7 mouse cellular contexts compared by ENCODE assay signal in the genomic region with DNA sequence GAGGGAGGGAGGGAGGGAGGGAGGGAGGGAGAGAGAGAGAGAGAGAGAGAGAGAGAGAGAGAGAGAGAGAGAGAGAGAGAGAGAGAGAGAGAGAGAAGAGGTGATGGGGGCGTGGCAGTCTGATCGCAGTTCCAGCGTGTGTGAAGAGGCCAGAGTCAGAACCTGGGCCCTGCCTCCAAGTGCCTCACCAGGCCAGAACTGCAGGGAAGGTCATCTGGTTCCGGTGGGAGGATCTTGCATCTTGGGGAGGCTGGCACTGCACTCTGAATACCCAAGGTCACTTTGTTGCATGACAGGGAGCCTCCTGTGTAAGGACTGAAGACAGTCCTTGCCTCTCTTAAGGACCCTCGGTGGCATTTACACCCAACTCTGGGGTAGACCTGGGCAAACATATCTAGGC. TPM values are rescaled to one million over a fixed set of nuclear protein-coding genes. Genes with fewer than 3 reads are reported as not detected.
DNase-seq lines count a peak whose midpoint lies in the region; ATAC-seq and TF ChIP-seq lines count a peak whose summit lies in the region.

No protein-coding gene starts in this region.

- no peak overlapping the region for H3K27ac ChIP-seq in kidney, postnatal 0 days
- no peak overlapping the region for H3K27ac ChIP-seq in kidney, embryonic 14.5 days (ENCODE audit: low read depth, low read length)
- no peak overlapping the region for H3K27ac ChIP-seq in embryonic facial prominence, embryonic 14.5 days (replicated peaks; ENCODE audit: low read depth, low read length)
- no peak overlapping the region for H3K27ac ChIP-seq in intestine, embryonic 14.5 days (ENCODE audit: low read depth)
- no peak overlapping the region for H3K27ac ChIP-seq in stomach, embryonic 14.5 days (ENCODE audit: low read length)

- no peak for ATAC-seq in kidney, postnatal 0 days (replicated peaks; ENCODE audit: low FRiP score, low read depth)
- no peak for ATAC-seq in kidney, embryonic 14.5 days (ENCODE audit: low FRiP score, low TSS enrichment)
- no peak for ATAC-seq in embryonic facial prominence, embryonic 14.5 days (ENCODE audit: low read depth)
- ATAC-seq in intestine, embryonic 14.5 days (replicated peaks; ENCODE audit: low FRiP score, low TSS enrichment, low read depth): no peak
- ATAC-seq in stomach, embryonic 14.5 days (ENCODE audit: insufficient number of reproducible peaks, insufficient read depth, low FRiP score, low read depth): no peak

- DNase-seq in kidney, postnatal 0 days (ENCODE audit: low spot score): no peak
- no peak for DNase-seq in embryonic facial prominence, embryonic 14.5 days (ENCODE audit: low spot score)
- no peak for DNase-seq in intestine, embryonic 14.5 days (ENCODE audit: low spot score)
- DNase-seq in right cerebral cortex, adult 2 months (ENCODE audit: low spot score in 2 of 2): no peak
- no peak for DNase-seq in thymus, postnatal 36 days

- TF ChIP-seq CTCF in kidney, postnatal 0 days (IDR thresholded peaks at IDR 0.05; ENCODE audit: low read depth): no peak

- no peaks in the 10 kb centered on the region for H3K4me1 ChIP-seq in kidney, postnatal 0 days (replicated peaks; ENCODE audit: insufficient read depth, low read length)
- H3K4me1 ChIP-seq in kidney, embryonic 14.5 days (ENCODE audit: control insufficient read depth, insufficient read depth, low read length): no peaks in the 10 kb centered on the region
- H3K4me1 ChIP-seq in embryonic facial prominence, embryonic 14.5 days (ENCODE audit: control insufficient read depth, insufficient read depth, low read length): no peaks in the 10 kb centered on the region
- H3K4me1 ChIP-seq in intestine, embryonic 14.5 days (replicated peaks; ENCODE audit: control insufficient read depth, insufficient read depth, low read length): no peaks in the 10 kb centered on the region
- 0 out of 2 replicates have a peak, but pooled peaks cover 3% of the 10 kb centered on the region for H3K4me1 ChIP-seq in stomach, embryonic 14.5 days (ENCODE audit: control insufficient read depth, insufficient read depth, low read length)

- H3K27me3 ChIP-seq in kidney, postnatal 0 days (ENCODE audit: insufficient read depth, low read length): peaks cover 28% of the 10 kb centered on the region; the same call in 1 of the 2 replicates
- H3K27me3 ChIP-seq in kidney, embryonic 14.5 days (ENCODE audit: control insufficient read depth, insufficient read depth, low read length): peaks cover 36% of the 10 kb centered on the region
- H3K27me3 ChIP-seq in embryonic facial prominence, embryonic 14.5 days (replicated peaks; ENCODE audit: control insufficient read depth, insufficient read depth, low read length): peaks cover 51% of the 10 kb centered on the region
- peaks cover 40% of the 10 kb centered on the region for H3K27me3 ChIP-seq in intestine, embryonic 14.5 days (replicated peaks; ENCODE audit: control insufficient read depth, insufficient read depth, low read length)
- H3K27me3 ChIP-seq in stomach, embryonic 14.5 days (ENCODE audit: control insufficient read depth, insufficient read depth, low read length): peaks cover 8% of the 10 kb centered on the region; the same call in 1 of the 2 replicates

- no peaks in the 10 kb centered on the region for H3K36me3 ChIP-seq in kidney, postnatal 0 days (ENCODE audit: insufficient read depth, low read length)
- H3K36me3 ChIP-seq in kidney, embryonic 14.5 days (ENCODE audit: control insufficient read depth, insufficient read depth, low read length): no peaks in the 10 kb centered on the region
- H3K36me3 ChIP-seq in embryonic facial prominence, embryonic 14.5 days (ENCODE audit: control insufficient read depth, insufficient read depth, low read length): no peaks in the 10 kb centered on the region
- no peaks in the 10 kb centered on the region for H3K36me3 ChIP-seq in intestine, embryonic 14.5 days (ENCODE audit: control insufficient read depth, insufficient read depth, low read length)
- H3K36me3 ChIP-seq in stomach, embryonic 14.5 days (ENCODE audit: control insufficient read depth, insufficient read depth, low read length): no peaks in the 10 kb centered on the region

- 15% methylated on average over 5 of the region's 5 CpGs for WGBS in kidney, postnatal 0 days
- WGBS in kidney, embryonic 14.5 days: 23% methylated on average over 5 of the region's 5 CpGs
- 18% methylated on average over 5 of the region's 5 CpGs for WGBS in embryonic facial prominence, embryonic 14.5 days
- WGBS in intestine, embryonic 14.5 days: 19% methylated on average over 5 of the region's 5 CpGs
- WGBS in stomach, embryonic 14.5 days: 13% methylated on average over 5 of the region's 5 CpGs

- H3K9ac ChIP-seq in kidney, postnatal 0 days (ENCODE audit: low read depth, low read length): no peak overlapping the region
- no peak overlapping the region for H3K9ac ChIP-seq in kidney, embryonic 14.5 days (ENCODE audit: low read depth, low read length)
- no peak overlapping the region for H3K9ac ChIP-seq in embryonic facial prominence, embryonic 14.5 days (ENCODE audit: low read depth, low read length)
- no peak overlapping the region for H3K9ac ChIP-seq in intestine, embryonic 14.5 days (ENCODE audit: low read length)
- H3K9ac ChIP-seq in stomach, embryonic 14.5 days (replicated peaks; ENCODE audit: low read depth, low read length): no peak overlapping the region

- peak overlapping the region; percentile 98; the same call in 1 of the 2 replicates for H3K4me2 ChIP-seq in kidney, postnatal 0 days (ENCODE audit: low read length)
- H3K4me2 ChIP-seq in kidney, embryonic 14.5 days (replicated peaks; ENCODE audit: low read depth, low read length): no peak overlapping the region; the same call in 1 of the 2 replicates
- peak overlapping the region; percentile 96 for H3K4me2 ChIP-seq in embryonic facial prominence, embryonic 14.5 days (ENCODE audit: low read depth, low read length)
- H3K4me2 ChIP-seq in intestine, embryonic 14.5 days (ENCODE audit: low read length): peak overlapping the region; percentile 96; the same call in 1 of the 2 replicates
- peak overlapping the region; percentile 94 for H3K4me2 ChIP-seq in stomach, embryonic 14.5 days (replicated peaks; ENCODE audit: low read depth, low read length)

- no peak overlapping the region for H3K4me3 ChIP-seq in kidney, postnatal 0 days (replicated peaks; ENCODE audit: low read depth, low read length)
- no peak overlapping the region for H3K4me3 ChIP-seq in kidney, embryonic 14.5 days (ENCODE audit: low read length)
- H3K4me3 ChIP-seq in embryonic facial prominence, embryonic 14.5 days (ENCODE audit: low read depth, low read length): no peak overlapping the region
- H3K4me3 ChIP-seq in intestine, embryonic 14.5 days (ENCODE audit: low read depth, low read length): no peak overlapping the region; the same call in 1 of the 2 replicates
- no peak overlapping the region for H3K4me3 ChIP-seq in stomach, embryonic 14.5 days (ENCODE audit: low read depth, low read length)

- H3K9me3 ChIP-seq in kidney, postnatal 0 days (replicated peaks; ENCODE audit: low read length): no peaks in the 10 kb centered on the region
- H3K9me3 ChIP-seq in kidney, embryonic 14.5 days (ENCODE audit: control insufficient read depth, low read length): no peaks in the 10 kb centered on the region
- H3K9me3 ChIP-seq in embryonic facial prominence, embryonic 14.5 days (ENCODE audit: control insufficient read depth, low read length): no peaks in the 10 kb centered on the region
- H3K9me3 ChIP-seq in intestine, embryonic 14.5 days (ENCODE audit: control insufficient read depth, low read length): no peaks in the 10 kb centered on the region
- H3K9me3 ChIP-seq in stomach, embryonic 14.5 days (ENCODE audit: control insufficient read depth, low read depth, low read length): no peaks in the 10 kb centered on the region

RNA-seq across cellular contexts. Expression of a gene that starts 0.2 kb away (rescaled TPM):
- polyA plus RNA-seq in kidney, postnatal 0 days (2015; fragmentation: Nextera tagmentation; extraction: Ambion mirVana): 3.4 and 4.7 TPM in 2 replicates
- polyA plus RNA-seq in kidney, embryonic 14.5 days (2014; fragmentation: Nextera tagmentation; extraction: Ambion mirVana): 1.1 and 2.3 TPM in 2 replicates
- polyA plus RNA-seq in embryonic facial prominence, embryonic 14.5 days (2014; fragmentation: Nextera tagmentation; extraction: Ambion mirVana): 6.9 and 7.0 TPM in 2 replicates
- 18.2 and 18.7 TPM in 2 replicates for polyA plus RNA-seq in intestine, embryonic 14.5 days (2014; fragmentation: Nextera tagmentation; extraction: Ambion mirVana)
- polyA plus RNA-seq in stomach, embryonic 14.5 days (2014; fragmentation: Nextera tagmentation; extraction: Ambion mirVana): 9.9 and 11.8 TPM in 2 replicates
